Comparison of ENCODE assay signal across 7 mouse cellular contexts in the genomic region with DNA sequence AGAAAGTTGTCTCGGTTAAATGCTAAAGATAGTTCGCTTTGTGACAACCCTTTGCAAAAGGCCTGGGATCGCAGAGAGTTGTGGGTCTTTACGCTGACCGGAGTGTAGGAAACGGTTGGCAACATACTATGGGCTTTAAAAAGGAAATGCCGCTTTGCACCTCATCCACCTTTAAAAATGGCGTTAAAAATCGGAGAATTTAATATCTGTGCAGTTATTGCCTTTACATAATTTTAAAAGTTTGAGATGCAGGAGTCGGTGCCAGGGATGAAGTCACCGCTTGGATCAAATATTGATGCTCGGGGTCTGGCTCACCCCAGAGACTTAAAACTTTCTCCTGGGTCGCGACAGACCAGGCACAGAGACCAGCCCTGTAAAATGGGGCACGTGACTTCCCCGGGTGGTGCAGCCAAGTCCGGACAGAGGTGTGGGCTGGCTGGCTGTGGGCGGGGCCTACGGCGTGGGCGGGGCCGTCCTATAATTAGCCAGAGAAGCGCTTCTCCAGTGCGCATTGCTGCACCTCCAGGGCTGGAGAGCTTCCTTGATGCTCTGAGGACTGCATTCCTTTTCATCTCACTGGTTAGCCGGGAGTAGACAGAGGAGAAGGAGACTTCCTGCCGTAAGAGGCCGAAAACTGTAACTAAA. TPM values are rescaled to one million over a fixed set of nuclear protein-coding genes. Genes with fewer than 3 reads are reported as not detected.
A peak's percentile ranks its signal among the peaks of the same experiment; 100 is the strongest.
DNase-seq lines count a peak whose midpoint lies in the region; ATAC-seq lines count a peak whose summit lies in the region.

No protein-coding gene starts in this region.

- no peaks in the 10 kb centered on the region for H3K27me3 ChIP-seq in intestine, embryonic 14.5 days (replicated peaks; ENCODE audit: control insufficient read depth, insufficient read depth, low read length)
- no peaks in the 10 kb centered on the region for H3K27me3 ChIP-seq in midbrain, embryonic 10.5 days (ENCODE audit: low read depth, poor library complexity, severe bottlenecking)

- H3K36me3 ChIP-seq in intestine, embryonic 14.5 days (ENCODE audit: control insufficient read depth, insufficient read depth, low read length), result no peaks in the 10 kb centered on the region
- no peaks in the 10 kb centered on the region for H3K36me3 ChIP-seq in midbrain, embryonic 10.5 days

- H3K4me3 ChIP-seq in intestine, embryonic 14.5 days (ENCODE audit: low read depth, low read length), result peak overlapping the region; percentile 50
- H3K4me3 ChIP-seq in midbrain, embryonic 10.5 days, result peak overlapping the region; percentile 47

- no peaks in the 10 kb centered on the region for H3K9me3 ChIP-seq in intestine, embryonic 14.5 days (ENCODE audit: control insufficient read depth, low read length)
- H3K9me3 ChIP-seq in midbrain, embryonic 10.5 days (replicated peaks), result no peaks in the 10 kb centered on the region

- H3K4me2 ChIP-seq in intestine, embryonic 14.5 days (ENCODE audit: low read length), result peak overlapping the region; percentile 73

- intact Hi-C loops in left cerebral cortex, postnatal 36 days (cut with DNase I), result loop anchor here (2.0 to 10.0 kb wide), 2 partner anchors 297 to 799 kb away; no protein-coding TSS in a partner anchor

- H3K4me1 ChIP-seq in intestine, embryonic 14.5 days (replicated peaks; ENCODE audit: control insufficient read depth, insufficient read depth, low read length), result peaks cover 11% of the 10 kb centered on the region; the same call in 1 of the 2 replicates
- H3K4me1 ChIP-seq in midbrain, embryonic 10.5 days, result peaks cover 22% of the 10 kb centered on the region

- WGBS in intestine, embryonic 14.5 days, result 5% methylated on average over 27 of the region's 27 CpGs
- 10% methylated on average over 27 of the region's 27 CpGs for WGBS in midbrain, embryonic 10.5 days

- H3K9ac ChIP-seq in intestine, embryonic 14.5 days (ENCODE audit: low read length), result peak overlapping the region; percentile 49

- peak overlapping the region; percentile 45 for H3K27ac ChIP-seq in intestine, embryonic 14.5 days (ENCODE audit: low read depth)
- no peak overlapping the region for H3K27ac ChIP-seq in midbrain, embryonic 10.5 days (replicated peaks)

- peak; percentile 77 to 78 for DNase-seq in adrenal gland, adult 18-20 months (ENCODE audit: low spot score in 2 of 2)
- DNase-seq in embryo, embryonic 10.5 days (ENCODE audit: low spot score), result peak; percentile 86
- peak; percentile 90 for DNase-seq in gastrocnemius, postnatal 25 days
- peak; percentile 88 for DNase-seq in intestine, embryonic 14.5 days (ENCODE audit: low spot score)
- DNase-seq in left cerebral cortex, postnatal 36 days (ENCODE audit: low spot score in 2 of 2), result peak; percentile 35 to 50
- DNase-seq in midbrain, embryonic 10.5 days (ENCODE audit: low spot score), result peak; percentile 79
- peak; percentile 74 for DNase-seq in skeletal muscle tissue, adult 2 months (ENCODE audit: low read depth, low spot score)

- ATAC-seq in intestine, embryonic 14.5 days (replicated peaks; ENCODE audit: low FRiP score, low TSS enrichment, low read depth), result peak; percentile 90

RNA-seq across cellular contexts. Expression of a gene that starts 53.7 kb away (rescaled TPM):
- total RNA-seq in adrenal gland, adult 18-20 months (2021), result 10 to 100 TPM; 12.1 to 13.5 TPM
- total RNA-seq in gastrocnemius, postnatal 25 days (2021), result 1 to 10 TPM; 4.6 to 4.8 TPM
- polyA plus RNA-seq in intestine, embryonic 14.5 days (2014; fragmentation: Nextera tagmentation; extraction: Ambion mirVana), result 13.0 and 14.4 TPM in 2 replicates
- total RNA-seq in left cerebral cortex, postnatal 36 days (2021), result 10 to 100 TPM; 10.0 to 11.5 TPM
- 21.3 and 21.7 TPM in 2 replicates for polyA plus RNA-seq in midbrain, embryonic 10.5 days (2016; fragmentation: Nextera tagmentation; extraction: Ambion mirVana)
